Mouse (Mus musculus) hindbrain, embryonic 11.5 days (tissue): ENCODE results near the gene Ythdf2. TPM values are rescaled to one million over a fixed set of nuclear protein-coding genes. Genes with fewer than 3 reads are reported as not detected.

Experiments
- ATAC-seq: fragments of 200-750 bp; cut with Nextera tagmentation; 2 replicates; pipeline ENCODE4 v1.8.0; 2017; ENCODE audit warnings: mild to moderate bottlenecking, moderate TSS enrichment, moderate library complexity; ENCODE audit not compliant: low FRiP score
- DNase-seq: peaks from one replicate; pipeline ENCODE4 v3.0.0-alpha.2; 2015; ENCODE audit warnings: low spot score
- H3K27ac ChIP-seq: fragments of 300-500 bp; sonication (generic); 2 replicates; pipeline ENCODE4 v1.5.1; 2014; ENCODE audit warnings: mild to moderate bottlenecking, low read depth, low read length
- H3K27me3 ChIP-seq: fragments of 300-500 bp; sonication (generic); 2 replicates; pipeline ENCODE4 v1.6.1; 2014; ENCODE audit warnings: mild to moderate bottlenecking, low read length, moderate library complexity, mixed read lengths; ENCODE audit not compliant: control insufficient read depth, insufficient read depth
- H3K36me3 ChIP-seq: fragments of 300-500 bp; sonication (generic); 2 replicates; pipeline ENCODE4 v1.6.1; 2014; ENCODE audit warnings: mild to moderate bottlenecking, low read length, moderate library complexity, mixed read lengths; ENCODE audit not compliant: control insufficient read depth, insufficient read depth
- H3K4me1 ChIP-seq: fragments of 300-500 bp; sonication (generic); replicated peaks from 2 replicates; pipeline ENCODE4 v1.6.1; 2014; ENCODE audit warnings: low read length, mixed read lengths; ENCODE audit not compliant: control insufficient read depth, insufficient read depth
- H3K4me2 ChIP-seq: fragments of 300-500 bp; sonication (generic); replicated peaks from 2 replicates; pipeline ENCODE4 v1.6.1; 2014; ENCODE audit warnings: mild to moderate bottlenecking, low read depth, low read length
- H3K4me3 ChIP-seq: fragments of 300-500 bp; sonication (generic); 2 replicates; pipeline ENCODE4 v1.5.1; 2014; ENCODE audit warnings: low read depth, low read length
- H3K9ac ChIP-seq: fragments of 300-500 bp; sonication (generic); 2 replicates; pipeline ENCODE4 v1.6.1; 2014; ENCODE audit warnings: low read depth, low read length
- H3K9me3 ChIP-seq: fragments of 300-500 bp; sonication (generic); 2 replicates; pipeline ENCODE4 v1.6.1; 2016; ENCODE audit warnings: low read length; ENCODE audit not compliant: control insufficient read depth
- WGBS: fragments of 180-500 bp; shearing (Covaris S2); extraction: QIAGEN DNeasy Blood & Tissue Kit; methylation state at CpG from one replicate; pipeline ENCODE4 v1.1.7; 2014; 5-methylcytosine and 5-hydroxymethylcytosine counted together
- polyA plus RNA-seq: library from polyadenylated mRNA; unstranded; fragments of >200 nt; fragmentation: Nextera tagmentation; extraction: Ambion mirVana; gene quantifications from 2 replicates; pipeline ENCODE4 v1.2.1, GENCODE M21; 2014

The Ythdf2 gene
- 161 TPM in 2 replicates for polyA plus RNA-seq

- Histone ChIP-seq H3K9ac (peak within 1 kb of the TSS; percentile 98), H3K4me3 (peak within 1 kb of the TSS; percentile 100), H3K36me3 (0 out of 2 replicates have a peak, but pooled peaks cover 2% of the 10 kb centered on the region), H3K27me3 (no peaks in the 10 kb centered on the region), H3K4me1 (no peaks in the 10 kb centered on the region; the same call in 1 of the 2 replicates), H3K9me3 (no peaks in the 10 kb centered on the region), H3K4me2 (peak within 1 kb of the TSS; percentile 70), H3K27ac (peak within 1 kb of the TSS; percentile 96)
- ATAC-seq (peak; percentile 98), DNase-seq (peak; percentile 99)
- WGBS = 1% methylated on average over 77 of the region's 78 CpGs
These were observed at the start of gene Ythdf2 for GRCm38 (mm10) chr4:132211953-132212734. Gene Ythdf2, minus strand, starts transcription at chr4:132212303.

DNA sequence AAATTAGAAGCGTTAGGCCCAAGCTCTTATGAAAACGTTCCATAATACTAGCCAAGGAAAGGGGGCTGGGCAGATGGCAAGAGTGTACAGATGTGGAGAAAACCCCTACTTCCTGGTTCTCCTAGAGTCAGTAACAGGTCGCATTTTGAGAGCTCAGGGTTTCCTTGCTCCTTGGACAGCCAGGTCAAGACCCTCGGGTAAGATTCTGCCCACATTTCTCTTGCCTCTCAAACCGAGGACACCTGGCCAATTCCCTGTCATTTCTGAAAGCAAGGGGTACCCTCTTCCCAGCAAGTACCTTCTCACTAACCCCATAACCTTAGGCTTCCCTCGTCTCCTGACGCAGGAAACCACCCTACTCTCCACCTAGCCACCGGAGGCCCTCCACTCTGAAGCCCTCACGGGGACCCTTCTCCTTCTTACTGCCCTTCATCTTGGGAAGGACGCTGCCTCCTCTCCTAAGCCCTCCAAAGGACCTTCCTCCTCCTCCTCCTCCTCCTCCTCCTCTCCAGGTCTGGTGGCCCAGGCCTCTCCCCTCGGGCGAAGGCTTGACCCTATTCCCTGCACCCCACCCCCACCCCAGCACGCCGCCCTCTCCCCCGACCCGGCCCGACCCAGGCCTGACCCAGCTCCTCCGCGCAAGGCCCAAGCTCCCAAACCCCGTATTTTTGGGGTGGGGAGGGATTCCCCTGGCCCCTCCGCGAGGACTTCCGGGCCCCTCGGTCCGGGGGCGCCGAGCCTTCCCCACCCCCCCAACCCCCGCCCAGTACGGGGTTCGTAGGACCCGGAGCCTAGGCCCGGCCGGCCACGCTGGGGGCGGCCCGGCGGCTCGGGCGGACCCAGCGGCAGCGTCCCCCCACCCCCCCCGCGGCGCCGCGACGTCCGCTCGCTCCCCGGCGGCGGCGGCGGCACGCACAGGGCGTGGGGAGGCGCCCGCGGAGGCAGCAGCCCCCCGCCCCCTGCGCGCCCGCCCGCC, 48.6 kb upstream of the Ythdf2 start:
- H3K4me1 ChIP-seq = peaks cover 4% of the 10 kb centered on the region; the same call in 1 of the 2 replicates
- 8% methylated on average over 13 of the region's 64 CpGs for WGBS
- no peaks in the 10 kb centered on the region for H3K36me3 ChIP-seq
- peak overlapping the region; percentile 97 for H3K9ac ChIP-seq
- H3K9me3 ChIP-seq = no peaks in the 10 kb centered on the region
- no peaks in the 10 kb centered on the region for H3K27me3 ChIP-seq
- peak overlapping the region; percentile 75 for H3K4me2 ChIP-seq
- peak; percentile 63 for ATAC-seq
- peak overlapping the region; percentile 93 for H3K27ac ChIP-seq
- peak; percentile 79 for DNase-seq
- peak overlapping the region; percentile 89 for H3K4me3 ChIP-seq

- ATAC-seq (no peak), DNase-seq (no peak)
- Histone ChIP-seq H3K27me3 (no peaks in the 10 kb centered on the region), H3K9me3 (no peaks in the 10 kb centered on the region), H3K4me2 (no peak overlapping the region), H3K27ac (no peak overlapping the region), H3K36me3 (no peaks in the 10 kb centered on the region), H3K9ac (no peak overlapping the region), H3K4me3 (no peak overlapping the region), H3K4me1 (peaks cover 4% of the 10 kb centered on the region; the same call in 1 of the 2 replicates)
- 90% methylated on average over 4 of the region's 4 CpGs for WGBS
These were observed 47.1 kb upstream of the Ythdf2 start for GRCm38 (mm10) chr4:132259248-132259647.

DNA sequence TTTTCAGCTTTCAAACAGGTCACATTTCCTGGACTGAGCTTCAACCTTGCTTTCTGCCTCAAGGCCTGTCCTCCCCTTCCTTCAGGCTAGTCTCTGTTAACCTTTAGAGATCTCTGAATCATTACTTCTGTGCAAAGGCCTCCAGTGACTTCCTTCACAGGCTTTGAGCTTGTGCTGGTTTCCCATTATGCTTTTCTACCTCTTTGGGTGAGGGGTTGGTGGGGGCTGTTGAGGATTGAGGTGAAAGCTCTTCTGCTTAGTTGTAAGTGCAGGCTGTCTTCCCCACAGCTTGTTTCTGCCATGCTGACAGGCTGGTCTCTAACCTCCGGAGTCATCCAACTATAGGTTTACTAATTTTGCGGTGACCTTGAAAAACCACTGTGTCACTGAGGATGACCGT, 44.3 kb upstream of the Ythdf2 start:
- Histone ChIP-seq H3K9ac (no peak overlapping the region), H3K27ac (no peak overlapping the region), H3K36me3 (no peaks in the 10 kb centered on the region), H3K4me3 (no peak overlapping the region), H3K27me3 (no peaks in the 10 kb centered on the region), H3K4me1 (peaks cover 4% of the 10 kb centered on the region; the same call in 1 of the 2 replicates), H3K9me3 (no peaks in the 10 kb centered on the region), H3K4me2 (no peak overlapping the region)
- no peak for DNase-seq
- WGBS = 92% methylated on average over 3 of the region's 3 CpGs
- ATAC-seq = no peak

DNA sequence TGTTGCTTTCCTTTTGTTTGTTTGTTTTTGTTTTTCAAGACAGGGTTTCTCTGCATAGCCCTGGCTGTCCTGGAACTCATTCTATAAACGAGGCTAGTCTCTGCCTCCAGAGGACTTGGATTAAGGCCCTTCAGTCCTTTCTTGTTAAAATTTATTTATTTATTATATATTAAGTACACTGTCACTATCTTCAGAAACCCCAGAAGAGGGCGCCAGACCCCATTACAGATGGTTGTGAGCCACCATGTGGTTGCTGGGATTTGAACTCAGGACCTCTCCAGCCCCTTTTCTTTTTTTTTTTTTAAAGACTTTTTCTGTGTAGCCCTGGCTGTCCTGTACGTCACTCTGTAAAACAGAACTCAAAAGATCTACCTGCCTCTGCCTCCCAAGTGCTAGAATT, 42.9 kb upstream of the Ythdf2 start:
- Histone ChIP-seq H3K4me2 (no peak overlapping the region), H3K4me3 (no peak overlapping the region), H3K27me3 (no peaks in the 10 kb centered on the region), H3K4me1 (peaks cover 4% of the 10 kb centered on the region; the same call in 1 of the 2 replicates), H3K9ac (no peak overlapping the region), H3K9me3 (no peaks in the 10 kb centered on the region), H3K27ac (no peak overlapping the region), H3K36me3 (no peaks in the 10 kb centered on the region)
- DNase-seq = no peak
- 80% methylated on average over 3 of the region's 3 CpGs for WGBS
- no peak for ATAC-seq

DNA sequence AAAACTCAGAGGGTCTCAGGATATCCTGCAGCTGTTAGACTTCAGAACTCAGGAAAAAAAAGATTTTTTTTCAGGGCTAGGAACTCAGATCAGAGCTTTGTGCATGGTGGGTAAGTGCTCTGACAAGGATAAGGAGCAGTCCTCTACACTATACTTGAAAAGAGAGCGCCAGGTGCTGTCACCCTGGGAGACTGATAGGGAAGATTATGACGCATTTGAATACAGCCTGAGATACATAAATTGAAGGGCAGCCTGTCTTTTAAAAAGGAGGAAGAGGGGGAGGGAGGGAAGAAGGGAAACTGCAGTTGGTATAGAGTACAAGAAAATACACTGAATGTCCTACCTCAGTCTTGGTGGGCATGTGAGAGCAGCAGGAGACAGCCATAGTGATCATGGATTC, 41.5 kb upstream of the Ythdf2 start:
- no peak overlapping the region for H3K9ac ChIP-seq
- ATAC-seq (no peak), DNase-seq (no peak)
- no peaks in the 10 kb centered on the region for H3K9me3 ChIP-seq
- no peak overlapping the region for H3K27ac ChIP-seq
- H3K4me3 ChIP-seq = no peak overlapping the region
- 0 out of 2 replicates have a peak, but pooled peaks cover 1% of the 10 kb centered on the region for H3K36me3 ChIP-seq
- no peaks in the 10 kb centered on the region for H3K27me3 ChIP-seq
- H3K4me1 ChIP-seq = no peaks in the 10 kb centered on the region
- 86% methylated on average over 2 of the region's 2 CpGs for WGBS
- no peak overlapping the region for H3K4me2 ChIP-seq

- Histone ChIP-seq H3K27me3 (no peaks in the 10 kb centered on the region), H3K4me2 (no peak overlapping the region), H3K4me3 (no peak overlapping the region), H3K4me1 (no peaks in the 10 kb centered on the region), H3K27ac (no peak overlapping the region), H3K36me3 (0 out of 2 replicates have a peak, but pooled peaks cover 2% of the 10 kb centered on the region), H3K9me3 (no peaks in the 10 kb centered on the region), H3K9ac (no peak overlapping the region)
- no peak for DNase-seq
- ATAC-seq = no peak
- 88% methylated on average over 8 of the region's 8 CpGs for WGBS
These were observed 41.0 kb upstream of the Ythdf2 start for GRCm38 (mm10) chr4:132253128-132253527.

DNA sequence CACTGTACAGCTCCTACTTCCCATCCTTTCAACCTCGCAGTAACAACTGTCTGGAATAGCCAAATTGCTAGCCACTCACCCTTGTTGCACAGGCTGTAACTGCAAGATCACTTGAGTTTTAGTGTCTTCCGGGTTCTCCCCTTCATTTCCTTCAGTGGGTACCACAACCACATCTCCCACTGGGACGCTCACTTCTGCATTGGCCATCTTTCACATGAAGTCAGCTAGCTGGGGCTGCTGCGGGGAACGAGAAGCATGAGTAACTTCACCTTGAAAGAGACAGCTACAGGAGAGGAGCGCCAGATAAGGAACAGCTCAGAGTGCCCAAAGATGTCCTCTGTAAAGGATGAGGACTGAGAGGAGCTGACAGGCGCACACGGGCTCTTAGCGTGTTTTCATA, 39.5 kb upstream of the Ythdf2 start:
- no peaks in the 10 kb centered on the region for H3K27me3 ChIP-seq
- H3K36me3 ChIP-seq = 0 out of 2 replicates have a peak, but pooled peaks cover 2% of the 10 kb centered on the region
- no peak overlapping the region for H3K27ac ChIP-seq
- H3K4me1 ChIP-seq = no peaks in the 10 kb centered on the region
- H3K9me3 ChIP-seq = no peaks in the 10 kb centered on the region
- H3K9ac ChIP-seq = no peak overlapping the region
- H3K4me3 ChIP-seq = no peak overlapping the region
- no peak for ATAC-seq
- WGBS = 95% methylated on average over 9 of the region's 9 CpGs
- H3K4me2 ChIP-seq = no peak overlapping the region
- DNase-seq = no peak
